Mouse (Mus musculus) neural tube, embryonic 13.5 days (tissue): Measurements from ENCODE around the gene Ergic1. TPM values are rescaled to one million over a fixed set of nuclear protein-coding genes. Genes with fewer than 3 reads are reported as not detected.

Source experiments
- ATAC-seq: fragments of 200-750 bp; cut with Nextera tagmentation; 2 replicates; pipeline ENCODE4 v1.8.0; 2017; ENCODE audit warnings: low read depth, mild to moderate bottlenecking, moderate TSS enrichment, moderate library complexity
- H3K27ac ChIP-seq: fragments of 300-500 bp; sonication (generic); replicated peaks from 2 replicates; pipeline ENCODE4 v1.5.1; 2015; ENCODE audit warnings: moderate library complexity, mild to moderate bottlenecking, inconsistent platforms
- H3K27me3 ChIP-seq: fragments of 300-500 bp; sonication (generic); 2 replicates; pipeline ENCODE4 v1.6.1; 2015; ENCODE audit warnings: mild to moderate bottlenecking, inconsistent platforms
- H3K36me3 ChIP-seq: fragments of 300-500 bp; sonication (generic); 2 replicates; pipeline ENCODE4 v1.6.1; 2015; ENCODE audit warnings: mild to moderate bottlenecking, inconsistent platforms
- H3K4me1 ChIP-seq: fragments of 300-500 bp; sonication (generic); replicated peaks from 2 replicates; pipeline ENCODE4 v1.6.1; 2015; ENCODE audit warnings: inconsistent platforms
- H3K4me2 ChIP-seq: fragments of 300-500 bp; sonication (generic); 2 replicates; pipeline ENCODE4 v1.6.1; 2015; ENCODE audit warnings: inconsistent platforms, mild to moderate bottlenecking, moderate library complexity
- H3K4me3 ChIP-seq: fragments of 300-500 bp; sonication (generic); 2 replicates; pipeline ENCODE4 v1.5.1; 2015; ENCODE audit warnings: mild to moderate bottlenecking, inconsistent platforms
- H3K9ac ChIP-seq: fragments of 300-500 bp; sonication (generic); 2 replicates; pipeline ENCODE4 v1.6.1; 2015; ENCODE audit warnings: moderate library complexity, mild to moderate bottlenecking, inconsistent platforms
- H3K9me3 ChIP-seq: fragments of 300-500 bp; sonication (generic); 2 replicates; pipeline ENCODE4 v1.6.1; 2016; ENCODE audit warnings: inconsistent platforms
- WGBS: fragments of 180-500 bp; shearing (Covaris S2); methylation state at CpG from one replicate; pipeline ENCODE4 v1.1.7; 2015; 5-methylcytosine and 5-hydroxymethylcytosine counted together
- polyA plus RNA-seq: library from polyadenylated mRNA; unstranded; fragments of >200 nt; fragmentation: Nextera tagmentation; extraction: Ambion mirVana; gene quantifications from 2 replicates; pipeline ENCODE4 v1.2.1, GENCODE M21; 2015

Ergic1 gene
- polyA plus RNA-seq, 1 experiment from 2014 or later = 91.0 TPM

DNA sequence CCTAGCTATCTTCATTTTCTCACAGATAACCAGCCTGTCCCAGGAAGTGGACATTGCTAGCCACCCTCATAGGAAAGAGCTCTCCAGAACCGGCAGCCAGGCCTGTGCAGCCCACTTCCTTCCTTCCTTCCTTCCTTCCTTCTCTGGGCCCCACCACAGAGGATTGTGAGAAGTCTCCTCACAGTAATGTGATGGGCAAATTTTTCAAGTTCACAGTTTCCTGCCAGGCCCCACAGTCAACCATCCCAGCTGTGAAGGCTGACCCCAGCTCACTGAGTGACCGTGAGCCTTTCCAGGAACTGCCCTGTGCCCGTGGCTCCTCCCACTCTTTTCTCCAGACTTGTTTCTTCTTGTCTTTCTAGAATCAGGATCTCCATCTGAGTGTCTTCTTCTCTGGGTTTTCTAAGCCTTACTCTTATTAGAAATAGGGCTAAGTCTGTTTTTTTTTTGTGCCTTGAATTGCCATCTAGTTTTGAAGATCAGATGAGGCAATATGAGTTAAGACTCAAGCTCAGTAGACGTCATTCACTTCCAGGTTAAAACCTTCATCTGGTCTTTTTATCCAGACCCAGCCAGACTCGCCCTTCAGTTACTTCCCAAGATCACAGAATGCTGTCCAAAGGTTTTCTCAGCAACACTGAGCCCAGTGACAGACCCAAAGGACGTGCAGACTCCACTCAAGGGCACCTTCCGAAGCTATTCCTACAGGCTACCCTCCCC, 34.3 kb downstream of the Ergic1 start:
- peak overlapping the region; percentile 70 for H3K27ac ChIP-seq
- H3K4me1 ChIP-seq = peaks cover 40% of the 10 kb centered on the region
- peaks cover 12% of the 10 kb centered on the region; the same call in 1 of the 2 replicates for H3K36me3 ChIP-seq
- H3K4me3 ChIP-seq = no peak overlapping the region
- H3K9me3 ChIP-seq = no peaks in the 10 kb centered on the region
- ATAC-seq = no peak
- WGBS = 63% methylated on average over 7 of the region's 7 CpGs
- no peak overlapping the region for H3K9ac ChIP-seq
- H3K4me2 ChIP-seq = no peak overlapping the region
- no peaks in the 10 kb centered on the region for H3K27me3 ChIP-seq

GRCm38 (mm10) chr17:26596168-26596658, 34.9 kb downstream of the Ergic1 start:
- Histone ChIP-seq H3K36me3 (peaks cover 12% of the 10 kb centered on the region; the same call in 1 of the 2 replicates), H3K4me2 (no peak overlapping the region)

GRCm38 (mm10) chr17:26596856-26597481, 35.7 kb downstream of the Ergic1 start:
- Histone ChIP-seq H3K9me3 (no peaks in the 10 kb centered on the region), H3K9ac (no peak overlapping the region), H3K4me3 (no peak overlapping the region), H3K4me2 (no peak overlapping the region), H3K36me3 (peaks cover 8% of the 10 kb centered on the region; the same call in 1 of the 2 replicates), H3K4me1 (peaks cover 52% of the 10 kb centered on the region), H3K27ac (peak overlapping the region; percentile 70; the same call in 1 of the 2 replicates), H3K27me3 (no peaks in the 10 kb centered on the region)
- WGBS = 83% methylated on average over 6 of the region's 6 CpGs
- 0 out of 2 replicates have a peak, but pooled peaks have one; percentile 23 for ATAC-seq

More at GRCm38 (mm10) chr17:26596168-26596658, 34.9 kb downstream of the Ergic1 start:
- Histone ChIP-seq H3K4me1 (peaks cover 44% of the 10 kb centered on the region), H3K9ac (0 out of 2 replicates have a peak overlapping the region, but pooled peaks have one; percentile 22), H3K27ac (peak overlapping the region; percentile 70), H3K9me3 (no peaks in the 10 kb centered on the region), H3K27me3 (no peaks in the 10 kb centered on the region), H3K4me3 (no peak overlapping the region)
- WGBS = 60% methylated on average over 7 of the region's 7 CpGs
- ATAC-seq = no peak

- Histone ChIP-seq H3K4me3 (no peak overlapping the region), H3K36me3 (no peaks in the 10 kb centered on the region), H3K27ac (no peak overlapping the region), H3K9ac (no peak overlapping the region), H3K27me3 (no peaks in the 10 kb centered on the region), H3K4me1 (peaks cover 67% of the 10 kb centered on the region), H3K9me3 (no peaks in the 10 kb centered on the region), H3K4me2 (no peak overlapping the region)
- no peak for ATAC-seq
- 91% methylated on average over 5 of the region's 5 CpGs for WGBS
These were observed 37.6 kb downstream of the Ergic1 start for GRCm38 (mm10) chr17:26598845-26599244.

- 70% methylated on average over 17 of the region's 17 CpGs for WGBS
- no peak overlapping the region for H3K4me2 ChIP-seq
- 0 out of 2 replicates have a peak overlapping the region, but pooled peaks have one; percentile 46 for H3K27ac ChIP-seq
These were observed 39.7 kb downstream of the Ergic1 start for GRCm38 (mm10) chr17:26600913-26601447.

DNA sequence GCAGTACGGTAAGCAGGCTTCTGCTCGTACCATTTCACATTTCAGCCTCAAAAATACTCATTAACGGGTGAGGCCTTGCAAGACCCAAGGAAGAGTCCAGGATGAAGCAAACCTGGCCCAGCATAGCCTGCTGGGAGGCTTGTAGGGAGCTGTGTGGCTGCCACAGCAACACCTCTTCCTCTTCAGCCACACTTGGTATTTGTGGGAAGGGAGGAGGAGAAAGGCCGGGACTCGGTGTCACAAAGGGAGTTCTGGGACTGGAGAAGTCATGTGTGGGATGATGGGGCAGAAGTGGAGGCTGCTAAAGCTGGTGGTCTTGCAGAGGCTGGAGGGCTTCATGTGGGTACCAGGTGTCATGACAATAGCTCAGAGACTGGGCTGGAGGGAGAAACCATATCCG, 40.2 kb downstream of the Ergic1 start:
- H3K4me2 ChIP-seq = no peak overlapping the region
- H3K9me3 ChIP-seq = no peaks in the 10 kb centered on the region
- no peaks in the 10 kb centered on the region for H3K27me3 ChIP-seq
- H3K9ac ChIP-seq = 0 out of 2 replicates have a peak overlapping the region, but pooled peaks have one; percentile 17
- H3K4me3 ChIP-seq = no peak overlapping the region
- WGBS = 68% methylated on average over 6 of the region's 6 CpGs
- ATAC-seq = no peak
- H3K4me1 ChIP-seq = peaks cover 44% of the 10 kb centered on the region
- 0 out of 2 replicates have a peak, but pooled peaks cover 4% of the 10 kb centered on the region for H3K36me3 ChIP-seq
- H3K27ac ChIP-seq = peak overlapping the region; percentile 46; the same call in 1 of the 2 replicates

More at GRCm38 (mm10) chr17:26600913-26601447, 39.7 kb downstream of the Ergic1 start:
- Histone ChIP-seq H3K36me3 (0 out of 2 replicates have a peak, but pooled peaks cover 4% of the 10 kb centered on the region), H3K4me1 (peaks cover 49% of the 10 kb centered on the region), H3K9ac (0 out of 2 replicates have a peak overlapping the region, but pooled peaks have one; percentile 17), H3K4me3 (no peak overlapping the region), H3K9me3 (no peaks in the 10 kb centered on the region), H3K27me3 (no peaks in the 10 kb centered on the region)
- ATAC-seq = no peak

DNA sequence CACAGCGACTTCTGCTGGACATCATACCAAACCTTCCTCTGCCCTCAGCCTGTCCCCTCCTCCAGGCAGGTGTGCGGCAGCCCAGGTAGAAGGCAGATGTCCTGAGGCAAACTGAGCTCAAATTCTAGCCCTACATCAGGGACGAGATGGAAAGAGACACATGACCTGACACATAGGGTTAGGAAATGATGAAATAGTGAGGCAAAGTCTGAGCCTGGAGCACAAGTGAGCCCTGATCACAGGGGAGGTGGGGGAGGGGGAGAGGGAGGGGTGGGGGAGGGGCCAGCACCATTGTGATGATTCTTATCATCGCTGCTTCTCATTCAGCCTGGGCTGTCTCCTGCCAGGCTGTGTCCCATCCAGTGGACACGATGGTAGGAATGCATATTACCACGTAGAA, 40.6 kb downstream of the Ergic1 start:
- no peak overlapping the region for H3K4me3 ChIP-seq
- H3K4me2 ChIP-seq = no peak overlapping the region
- peak overlapping the region; percentile 71 for H3K27ac ChIP-seq
- peaks cover 40% of the 10 kb centered on the region for H3K4me1 ChIP-seq
- H3K9ac ChIP-seq = peak overlapping the region; percentile 26; the same call in 1 of the 2 replicates
- no peak for ATAC-seq
- no peaks in the 10 kb centered on the region for H3K27me3 ChIP-seq
- H3K9me3 ChIP-seq = no peaks in the 10 kb centered on the region
- peaks cover 4% of the 10 kb centered on the region; the same call in 1 of the 2 replicates for H3K36me3 ChIP-seq
- WGBS = 41% methylated on average over 6 of the region's 6 CpGs

DNA sequence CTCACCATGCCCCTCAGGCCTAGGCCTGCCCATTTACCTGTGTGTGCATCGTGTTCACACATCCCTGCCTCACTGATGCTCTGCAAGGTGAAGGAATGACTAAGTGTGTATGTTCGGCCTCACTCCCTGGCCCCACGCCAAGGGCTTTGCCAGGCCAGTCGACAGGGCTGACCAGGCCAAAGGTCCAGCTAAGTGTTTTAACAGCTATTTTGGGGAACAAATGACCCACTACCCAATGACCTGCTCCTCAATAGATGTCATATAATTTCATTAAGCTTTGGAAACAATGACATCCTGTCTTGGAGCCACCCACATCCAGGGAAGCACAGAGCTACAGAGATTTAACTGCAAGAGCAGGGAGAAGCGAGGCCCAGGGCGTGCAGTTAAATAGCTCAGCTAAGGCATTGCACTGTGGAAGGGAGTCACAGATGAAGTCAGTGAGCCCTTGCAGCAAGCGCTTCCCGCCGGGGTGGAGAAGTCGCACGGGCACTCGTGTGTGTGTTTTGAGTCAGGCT, 41.1 kb downstream of the Ergic1 start:
- H3K4me2 ChIP-seq = no peak overlapping the region
- H3K4me3 ChIP-seq = no peak overlapping the region
- 53% methylated on average over 12 of the region's 12 CpGs for WGBS
- peak overlapping the region; percentile 26; the same call in 1 of the 2 replicates for H3K9ac ChIP-seq
- H3K4me1 ChIP-seq = peaks cover 37% of the 10 kb centered on the region
- H3K27ac ChIP-seq = peak overlapping the region; percentile 71
- ATAC-seq = peak; percentile 62
- no peaks in the 10 kb centered on the region for H3K9me3 ChIP-seq
- no peaks in the 10 kb centered on the region for H3K27me3 ChIP-seq
- H3K36me3 ChIP-seq = peaks cover 4% of the 10 kb centered on the region; the same call in 1 of the 2 replicates

GRCm38 (mm10) chr17:26603311-26603710, 42.0 kb downstream of the Ergic1 start:
- ATAC-seq = no peak
- 79% methylated on average over 8 of the region's 8 CpGs for WGBS

DNA sequence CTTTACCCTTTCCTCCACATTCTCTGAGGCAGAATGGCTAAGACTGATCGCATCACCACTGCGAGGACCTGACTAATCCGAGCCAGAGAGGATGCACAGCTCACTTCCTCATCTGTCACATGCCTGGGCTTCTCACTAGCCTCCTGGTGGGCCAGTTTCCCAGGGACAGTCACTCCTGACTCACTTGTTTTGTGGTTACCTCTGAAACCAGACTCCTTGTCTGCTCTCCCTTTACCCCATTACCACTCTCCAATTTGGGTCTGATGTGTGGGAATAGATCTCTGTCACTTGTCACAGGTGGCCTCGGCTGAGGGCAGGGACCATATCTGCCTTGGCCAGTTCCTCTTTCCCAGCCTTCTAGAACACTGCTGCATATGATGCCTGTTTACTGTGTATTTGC, 44.3 kb downstream of the Ergic1 start:
- Histone ChIP-seq H3K9me3 (no peaks in the 10 kb centered on the region), H3K27me3 (no peaks in the 10 kb centered on the region), H3K4me2 (no peak overlapping the region), H3K27ac (no peak overlapping the region), H3K9ac (no peak overlapping the region), H3K36me3 (peaks cover 26% of the 10 kb centered on the region), H3K4me3 (no peak overlapping the region), H3K4me1 (peaks cover 29% of the 10 kb centered on the region)
- no peak for ATAC-seq
- 88% methylated on average over 4 of the region's 4 CpGs for WGBS

More at GRCm38 (mm10) chr17:26603311-26603710, 42.0 kb downstream of the Ergic1 start:
- Histone ChIP-seq H3K9me3 (no peaks in the 10 kb centered on the region), H3K4me2 (no peak overlapping the region), H3K27ac (peak overlapping the region; percentile 71), H3K9ac (0 out of 2 replicates have a peak overlapping the region, but pooled peaks have one; percentile 26), H3K4me3 (no peak overlapping the region), H3K4me1 (peaks cover 37% of the 10 kb centered on the region), H3K27me3 (no peaks in the 10 kb centered on the region), H3K36me3 (peaks cover 4% of the 10 kb centered on the region; the same call in 1 of the 2 replicates)

DNA sequence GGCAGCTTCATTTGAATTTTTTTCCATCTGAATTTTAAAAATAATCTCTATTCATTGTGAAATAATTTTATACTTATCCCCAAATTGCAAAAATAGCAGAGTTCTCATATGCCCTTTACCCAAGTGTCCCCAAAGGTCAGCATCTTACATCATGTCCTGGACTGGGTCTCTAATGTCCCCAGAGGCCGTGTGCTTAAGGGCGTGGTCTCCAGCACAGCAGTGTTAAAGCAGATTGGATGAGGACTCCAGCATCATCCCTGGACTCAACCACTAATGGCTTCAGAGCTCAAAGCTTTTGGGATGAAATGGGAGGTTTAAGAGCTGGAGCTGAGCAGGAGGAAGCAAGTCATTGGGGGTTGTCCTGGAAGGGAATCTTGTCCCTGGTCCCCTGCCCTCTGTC, 45.2 kb downstream of the Ergic1 start:
- Histone ChIP-seq H3K4me1 (peaks cover 21% of the 10 kb centered on the region), H3K9me3 (no peaks in the 10 kb centered on the region), H3K27ac (no peak overlapping the region), H3K4me3 (no peak overlapping the region), H3K36me3 (peaks cover 33% of the 10 kb centered on the region), H3K27me3 (no peaks in the 10 kb centered on the region), H3K9ac (no peak overlapping the region), H3K4me2 (no peak overlapping the region)
- ATAC-seq = no peak
- 86% methylated on average over 2 of the region's 2 CpGs for WGBS
